Mouse (Mus musculus) T-cell, adult 2 months (primary cell): Measurements from ENCODE around the gene Angptl2.

Experiments used
- DNase-seq: peaks from one replicate; pipeline ENCODE4 v3.0.0; 2022; ENCODE audit warnings: low spot score

The Angptl2 gene

DNA sequence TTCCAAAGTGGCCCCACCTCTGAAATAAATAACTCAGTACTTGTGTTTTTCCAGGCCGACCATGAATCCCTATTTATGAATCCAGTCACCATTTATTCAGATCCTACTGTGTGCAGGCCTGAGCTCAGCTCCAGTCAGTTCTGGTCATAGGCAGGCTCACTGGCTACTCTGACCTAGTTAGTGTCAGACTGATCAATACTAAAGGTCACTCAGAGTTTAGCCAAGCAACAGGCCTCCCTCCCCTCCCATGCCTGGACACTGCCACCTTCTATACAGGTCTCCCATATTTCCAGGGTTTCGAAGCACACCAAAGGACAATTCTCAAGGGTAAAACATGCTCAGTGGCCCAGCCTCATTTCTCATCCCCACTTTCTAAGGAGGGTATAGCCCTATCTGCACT, 54.7 kb downstream of the Angptl2 start:
- DNase-seq = no peak

DNA sequence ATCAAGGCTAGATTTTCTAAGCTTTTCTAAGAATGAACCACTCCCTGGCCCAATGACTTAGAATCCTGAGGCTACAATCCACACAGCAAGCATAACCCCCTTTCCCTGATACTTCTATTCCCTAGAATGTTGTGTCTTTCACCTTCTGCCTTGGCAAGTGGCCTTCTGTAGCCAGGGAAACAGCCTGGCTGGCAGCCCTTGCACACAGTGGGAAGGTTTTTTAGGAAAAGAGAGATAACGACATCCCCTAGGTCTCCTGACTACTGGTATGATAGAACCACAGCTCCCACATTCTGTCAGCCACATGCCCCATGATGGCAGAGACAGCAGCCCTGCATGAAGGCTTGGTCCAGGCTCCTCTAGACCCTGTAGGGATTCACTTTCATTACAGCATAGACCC, 55.6 kb downstream of the Angptl2 start:
- no peak for DNase-seq

DNA sequence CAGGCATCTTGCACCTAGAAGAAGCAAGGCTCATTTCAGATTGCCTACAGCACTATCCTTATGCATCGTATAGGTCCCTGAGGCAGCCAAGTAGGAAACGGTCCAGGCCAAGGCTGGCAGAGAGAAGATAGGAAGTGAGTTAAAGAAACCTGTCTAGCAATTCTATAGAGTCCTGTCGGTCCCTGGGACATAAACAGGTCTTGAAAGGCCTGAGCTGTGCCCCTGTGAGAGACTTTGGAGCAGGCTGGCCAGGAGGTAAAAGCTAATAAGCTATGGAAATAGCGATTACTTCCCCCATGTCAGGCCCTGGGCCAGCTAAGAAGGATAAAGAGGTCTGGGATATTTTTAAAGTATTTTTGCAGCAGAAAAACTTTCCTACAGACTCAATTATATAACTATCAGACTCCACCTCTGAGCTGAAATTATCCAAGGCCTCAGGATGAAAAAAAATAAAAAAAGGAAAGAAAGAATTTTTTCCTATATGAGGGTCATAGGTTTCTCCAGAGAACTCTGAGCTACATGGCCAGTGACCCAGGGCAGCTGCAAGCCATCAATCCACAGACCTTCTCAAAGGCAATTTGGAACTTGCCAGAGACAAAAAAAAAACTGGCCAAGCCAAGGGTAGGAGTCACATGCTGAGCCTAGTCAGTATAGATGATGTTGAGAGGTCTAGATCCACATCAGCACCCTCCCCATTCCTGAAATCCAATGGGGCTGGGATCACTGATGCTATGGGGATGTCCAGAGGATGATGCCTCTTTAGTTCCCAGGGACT, 57.0 kb downstream of the Angptl2 start:
- DNase-seq = no peak

DNA sequence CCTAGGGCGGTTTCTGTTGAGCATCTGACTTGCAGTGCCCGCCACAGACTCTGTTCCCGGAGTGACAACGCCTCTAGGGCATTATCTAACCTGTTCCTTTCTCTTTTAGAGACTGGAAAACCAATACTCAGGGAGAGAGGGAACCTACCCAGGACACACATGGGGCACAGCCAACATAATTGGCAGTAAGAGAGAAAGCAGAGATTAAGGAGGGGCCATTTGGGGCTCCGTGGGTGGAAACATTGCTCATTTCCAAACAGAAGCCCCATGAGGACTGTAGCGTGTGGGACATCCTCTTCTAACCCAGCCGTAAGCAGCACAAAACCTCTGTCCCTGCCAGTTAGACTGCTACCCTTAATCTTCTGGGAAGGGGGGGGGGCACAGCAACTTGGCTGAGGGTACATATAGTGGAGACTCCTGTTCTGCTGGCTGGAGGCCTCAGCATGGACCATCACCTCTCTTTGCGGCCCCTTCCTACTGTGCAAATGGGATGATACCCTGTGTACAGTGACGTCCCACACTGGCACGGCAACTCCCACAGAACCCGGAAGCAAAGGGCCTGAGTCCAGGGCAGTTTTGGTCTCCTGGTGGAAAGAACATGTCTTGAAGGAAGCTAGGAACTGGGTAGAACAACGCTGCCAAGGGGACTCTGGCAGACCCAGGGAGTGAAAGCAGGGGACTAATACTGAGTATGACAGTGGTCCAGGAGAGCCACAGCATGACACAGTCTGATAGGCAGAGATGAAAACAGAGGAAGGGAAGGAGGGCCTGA, 59.0 kb downstream of the Angptl2 start:
- DNase-seq = no peak

DNA sequence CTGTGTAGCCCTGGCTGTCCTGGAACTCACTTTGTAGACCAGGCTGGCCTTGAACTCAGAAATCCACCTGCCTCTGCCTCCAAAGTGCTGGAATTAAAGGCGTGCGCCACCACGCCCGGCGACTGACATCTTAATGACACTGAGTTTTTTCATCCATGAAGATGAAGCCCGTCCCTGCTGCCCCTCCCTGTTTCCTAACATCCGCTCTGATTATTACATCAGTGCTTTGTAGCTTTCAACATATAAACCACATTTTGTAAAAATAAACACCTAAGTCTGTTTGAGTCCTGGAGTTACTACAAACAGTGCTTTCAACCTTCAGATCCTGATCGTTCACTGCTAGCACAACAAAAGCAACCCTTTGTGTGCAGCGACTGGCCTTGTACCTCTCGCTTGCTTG, 63.9 kb downstream of the Angptl2 start:
- DNase-seq = no peak

DNA sequence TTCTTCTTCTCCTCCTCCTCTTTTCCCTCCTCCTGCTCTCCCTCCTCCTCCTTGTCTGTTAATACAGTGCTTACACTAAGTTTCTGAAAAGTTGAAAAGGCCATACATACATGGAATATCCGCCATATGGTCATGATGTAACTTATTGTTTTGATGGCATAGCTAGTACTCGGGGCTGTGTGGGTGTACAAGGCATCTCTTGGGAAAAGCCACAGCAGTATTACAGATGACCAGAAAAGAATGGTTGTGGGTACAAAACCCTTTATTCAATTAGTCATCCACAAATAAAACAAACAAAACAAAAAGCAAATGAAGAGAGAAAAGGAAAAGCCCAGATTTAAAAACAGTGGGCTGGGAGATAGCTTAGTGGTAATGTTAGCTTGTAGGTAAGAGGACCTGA, 64.7 kb downstream of the Angptl2 start:
- no peak for DNase-seq

DNA sequence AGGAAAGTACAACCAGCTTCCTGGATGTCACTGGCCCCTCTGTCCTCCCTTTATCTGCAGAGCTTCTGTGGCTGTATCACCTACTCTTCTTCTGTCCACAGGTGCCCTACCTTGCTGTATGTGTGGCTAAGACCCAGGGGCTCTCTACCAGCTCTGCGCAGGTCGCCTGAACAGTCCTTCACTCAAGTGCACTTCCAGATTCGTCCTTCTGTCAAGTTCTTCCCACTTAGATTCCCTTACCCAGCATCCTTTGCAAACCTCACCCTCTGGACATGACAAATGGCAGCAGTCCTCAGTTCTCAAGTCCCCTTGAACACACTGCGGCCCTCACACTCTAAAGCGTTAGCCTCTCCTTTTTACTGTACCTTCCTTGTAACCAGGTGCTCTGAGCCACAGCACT, 65.9 kb downstream of the Angptl2 start:
- DNase-seq = no peak

DNA sequence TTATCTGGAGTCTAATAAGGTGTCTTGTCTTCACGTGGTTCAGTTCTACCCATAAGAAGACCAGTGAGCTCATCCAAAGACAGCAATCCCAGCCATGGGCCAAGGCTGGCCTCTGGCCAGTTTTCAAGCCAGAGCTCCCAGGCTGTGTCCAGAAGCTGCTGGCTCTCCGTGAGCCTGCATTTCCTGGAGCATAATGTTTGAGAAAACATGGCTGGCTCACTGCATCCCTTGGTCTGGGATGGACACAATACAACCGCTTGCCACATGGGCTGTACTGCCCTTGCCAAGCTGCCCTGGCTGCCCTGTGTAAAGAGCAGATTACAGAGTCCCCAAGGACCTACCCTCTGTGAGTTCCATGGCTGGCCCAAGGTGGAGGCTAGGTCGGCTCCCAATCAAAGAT, 67.0 kb downstream of the Angptl2 start:
- no peak for DNase-seq

DNA sequence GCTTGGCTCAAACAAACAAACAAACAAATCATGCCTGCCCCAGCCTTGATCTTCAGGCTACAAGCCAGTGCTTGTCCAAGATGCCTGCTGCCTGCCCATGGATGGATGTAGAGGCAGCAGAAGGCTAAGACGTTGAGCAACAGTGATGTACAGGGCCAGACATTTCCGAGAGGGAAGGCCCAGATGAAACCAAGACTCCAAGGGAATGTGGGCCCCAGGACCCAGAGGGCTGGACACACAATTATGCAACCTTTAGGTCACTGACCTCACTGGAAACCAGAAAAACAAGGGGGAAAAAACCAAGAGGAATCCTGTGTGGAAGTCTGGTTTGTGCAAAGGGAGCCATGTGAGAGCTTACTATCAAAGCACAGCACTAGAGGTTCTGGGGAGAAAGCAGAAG, 67.8 kb downstream of the Angptl2 start:
- no peak for DNase-seq

DNA sequence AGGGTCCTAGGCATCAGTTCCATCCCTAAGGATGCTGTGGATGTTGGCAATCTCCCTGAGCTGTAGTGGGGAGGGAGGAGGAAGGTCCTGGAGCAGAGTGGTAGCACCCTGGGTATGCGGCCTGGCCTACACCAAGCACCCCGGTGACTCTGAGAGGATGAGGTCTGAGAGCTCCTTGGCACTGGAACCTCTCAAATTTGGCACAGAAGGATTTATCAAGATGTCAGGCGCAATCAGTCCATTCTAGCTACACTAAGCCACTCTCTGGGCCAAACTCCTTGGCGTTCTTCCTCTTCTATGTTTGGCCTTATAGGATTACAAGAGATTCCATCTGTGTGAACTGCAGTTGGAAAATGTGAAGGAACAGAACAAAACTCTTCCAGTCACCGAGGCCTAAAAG, 73.0 kb downstream of the Angptl2 start:
- DNase-seq = no peak

DNA sequence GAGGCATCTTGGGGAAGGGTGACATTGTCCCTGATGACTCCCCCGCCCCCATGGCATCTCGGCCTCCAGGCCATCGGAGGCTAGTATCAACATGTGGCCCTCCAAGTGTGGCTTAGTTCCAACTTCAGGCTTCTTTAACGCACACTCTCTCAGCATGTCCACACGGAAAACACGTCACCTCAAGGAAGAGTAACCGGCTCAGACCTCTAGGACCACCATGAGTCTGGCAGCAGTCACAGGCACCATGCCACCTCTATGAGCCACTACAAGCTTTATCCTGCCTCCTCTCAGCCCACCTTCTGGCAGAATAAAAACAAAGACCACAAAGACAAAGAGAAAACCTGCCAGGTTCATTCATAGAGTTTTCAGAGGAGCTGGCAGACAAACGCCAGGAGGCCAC, 74.6 kb downstream of the Angptl2 start:
- no peak for DNase-seq

DNA sequence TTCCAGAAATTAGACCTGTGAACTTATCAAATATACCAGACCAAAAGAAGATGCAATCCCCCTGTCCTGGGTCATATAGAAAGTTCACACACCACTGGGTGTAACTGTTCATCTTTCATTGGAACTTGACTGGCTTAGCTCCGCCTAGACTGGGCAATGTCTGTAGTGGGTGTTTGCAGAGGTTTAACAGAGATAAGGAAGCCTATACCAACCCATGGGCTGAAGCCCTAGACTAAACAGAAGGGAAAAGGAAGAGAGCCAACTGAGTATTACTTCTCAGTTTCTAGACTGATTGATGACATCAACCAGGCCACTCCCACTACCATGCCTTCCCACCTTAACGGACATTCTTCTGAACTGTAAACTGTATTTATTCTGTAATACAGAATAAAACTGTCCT, 76.2 kb downstream of the Angptl2 start:
- DNase-seq = no peak

DNA sequence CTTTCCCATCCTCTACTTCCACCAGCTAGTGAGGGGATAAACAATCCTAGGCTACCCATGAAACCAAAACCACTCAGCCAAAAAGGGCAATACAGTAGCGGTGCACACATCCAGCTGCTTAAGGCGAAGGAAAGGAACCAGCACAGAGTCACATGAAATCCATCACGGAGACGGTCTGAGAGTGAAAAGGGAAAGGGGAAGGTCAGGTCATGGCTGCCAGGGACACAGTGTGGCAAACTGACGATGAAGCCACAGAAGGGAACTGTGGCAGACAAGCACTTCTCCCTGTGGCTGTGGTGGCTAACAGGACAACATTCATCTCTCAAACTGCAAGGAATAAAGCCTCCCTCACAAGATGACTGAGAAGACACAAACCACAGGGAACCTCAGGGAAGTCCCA, 79.2 kb downstream of the Angptl2 start:
- DNase-seq = no peak
